Mouse (Mus musculus): ENCODE results near the gene Fndc9.

GRCm38 (mm10) chr11:46220211-46220610 lies 15.1 kb upstream of the Fndc9 start:
- TF ChIP-seq POLR2A (IDR thresholded peaks at IDR 0.05; ENCODE audit: insufficient read depth, low read depth, low read length) (no peak), CTCF (IDR thresholded peaks at IDR 0.05; ENCODE audit: insufficient read depth, low read depth, low read length) (no peak)
